Mouse (Mus musculus) ovary, adult 10 weeks (tissue): ENCODE data around the gene Olfm2. TPM values are rescaled to one million over a fixed set of nuclear protein-coding genes. Genes with fewer than 3 reads are reported as not detected.

Experiments used
- polyA plus RNA-seq: library from polyadenylated mRNA; stranded (reverse); fragments of 350-450 nt; fragmentation: Illumina TruSeq; extraction: RNeasy Lipid Tissue Mini Kit (QIAGEN cat#74804); gene quantifications from one replicate; pipeline ENCODE4 v1.2.3, GENCODE M21; 2014

The Olfm2 gene
- 5.7 TPM for polyA plus RNA-seq

GRCm38 (mm10) chr9:20746017-20746660, at the start of gene Olfm2:
Gene Olfm2 (minus strand): TSS chr9:20746349.

GRCm38 (mm10) chr9:20651602-20652259, 94.4 kb downstream of the Olfm2 start, which contains the start of gene Pin1:
Gene Pin1 (plus strand): TSS chr9:20652095.

GRCm38 (mm10) chr9:20644360-20645081, 101.6 kb downstream of the Olfm2 start, which contains the start of gene Fbxl12:
Gene Fbxl12 (minus strand): TSS chr9:20644767.

GRCm38 (mm10) chr9:20642101-20642895, 103.9 kb downstream of the Olfm2 start, which contains the start of gene Ubl5:
Gene Ubl5 (plus strand): TSS chr9:20642878.

Other genes with a start within 250 kb of the Olfm2 start
- 197 TPM for gene Zfp266, start 224.9 kb downstream of the Olfm2 start, polyA plus RNA-seq
- 30.4 TPM for gene Zfp846, start 165.1 kb downstream of the Olfm2 start, polyA plus RNA-seq
- gene Ubl5, start 103.5 kb downstream of the Olfm2 start, polyA plus RNA-seq = 22.2 TPM
- 2.7 TPM for gene Fbxl12, start 101.6 kb downstream of the Olfm2 start, polyA plus RNA-seq
- gene Pin1, start 94.3 kb downstream of the Olfm2 start, polyA plus RNA-seq = 1.1 TPM
- gene Col5a3, start 68.7 kb upstream of the Olfm2 start, polyA plus RNA-seq = not detected
- gene Rdh8, start 72.2 kb upstream of the Olfm2 start, polyA plus RNA-seq = not detected
- 2.5 TPM for gene A230050P20Rik, start 122.3 kb upstream of the Olfm2 start, polyA plus RNA-seq
- not detected for gene Angptl6, start 133.4 kb upstream of the Olfm2 start, polyA plus RNA-seq
- gene Ppan, start 141.8 kb upstream of the Olfm2 start, polyA plus RNA-seq = 0.40 TPM
- gene Eif3g, start 152.3 kb upstream of the Olfm2 start, polyA plus RNA-seq = 23.3 TPM
- gene Dnmt1, start 213.5 kb upstream of the Olfm2 start, polyA plus RNA-seq = 19.1 TPM
- gene S1pr2, start 230.4 kb upstream of the Olfm2 start, polyA plus RNA-seq = 1.7 TPM